In the genomic region with DNA sequence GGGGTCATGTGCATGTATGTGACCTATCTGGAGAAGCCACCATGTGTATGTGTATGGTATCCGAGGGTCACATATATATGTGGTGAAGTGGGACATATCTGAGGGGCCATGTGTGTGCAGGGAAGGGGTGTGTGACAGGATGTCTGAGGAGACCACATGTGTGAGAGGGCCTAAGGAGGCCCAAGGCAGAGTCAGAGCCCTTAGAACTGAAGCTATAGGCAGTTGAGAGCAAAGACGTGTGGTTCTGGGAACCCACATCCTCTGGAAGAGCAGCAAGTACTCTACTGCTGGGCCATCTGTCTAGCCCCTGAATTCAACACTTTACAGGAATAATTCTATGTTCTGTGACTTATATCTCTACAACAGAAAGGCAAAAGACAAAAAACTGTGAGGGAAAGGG, we compare ENCODE assay signal across 26 mouse cellular contexts.
DNase-seq lines count a peak whose midpoint lies in the region; ATAC-seq and TF ChIP-seq lines count a peak whose summit lies in the region.
"Had no signal": no experiment of that assay in that cellular context is flagged by ENCODE, and none has a peak within 500 bp of the region (broad histone marks: within the 10 kb centered on the region; RNA-seq: fewer than 3 reads in every experiment).

No protein-coding gene starts in this region.

- TF ChIP-seq POLR2A in thymus, adult 2 months (IDR thresholded peaks at IDR 0.05; ENCODE audit: control insufficient read depth, extremely low read depth, insufficient read depth, low read length, poor library complexity) = no peak

- peak; percentile 59 for DNase-seq in CD4-positive helper T cell, adult 2 months (ENCODE audit: low read depth, low spot score)
- DNase-seq in T-cell, adult 2 months (ENCODE audit: low spot score) = peak; percentile 73
- DNase-seq in thymus, adult 2 months = peak; percentile 47
- DNase-seq in thymus, postnatal 36 days = peak; percentile 43 to 68
- no peak for DNase-seq in right cerebral cortex, postnatal 10 days (ENCODE audit: low spot score in 2 of 2)
- no peak for DNase-seq in adrenal gland, postnatal 36 days
- DNase-seq: adrenal gland, adult 8-10 months; cerebellum, adult 8-10 months; cerebellum, postnatal 25 days; embryo, embryonic 11 days; gastrocnemius, postnatal 10 days; kidney, adult 11 months; kidney, postnatal 14 days; layer of hippocampus, adult 9-11 months had no signal

- no peaks in the 10 kb centered on the region for H3K36me3 ChIP-seq in thymus, adult 2 months (ENCODE audit: control insufficient read depth, insufficient read depth, low read length)
- H3K36me3 ChIP-seq: embryonic facial prominence, embryonic 12.5 days; forebrain, embryonic 10.5 days; forebrain, embryonic 15.5 days; limb, embryonic 13.5 days; lung, embryonic 15.5 days; midbrain, embryonic 10.5 days; neural tube, embryonic 12.5 days had no signal

- H3K4me1 ChIP-seq in thymus, adult 2 months (replicated peaks; ENCODE audit: control insufficient read depth, insufficient read depth, low read length) = peaks cover 41% of the 10 kb centered on the region
- H3K4me1 ChIP-seq: forebrain, embryonic 10.5 days; forebrain, embryonic 15.5 days; limb, embryonic 13.5 days; lung, embryonic 15.5 days; midbrain, embryonic 10.5 days; neural tube, embryonic 12.5 days had no signal

- H3K4me3 ChIP-seq in thymus, adult 2 months (ENCODE audit: control insufficient read depth, insufficient read depth, low read length) = no peak overlapping the region
- H3K4me3 ChIP-seq: embryonic facial prominence, embryonic 12.5 days; forebrain, embryonic 10.5 days; forebrain, embryonic 15.5 days; left cerebral cortex, adult 2 months; limb, embryonic 13.5 days; lung, embryonic 15.5 days; midbrain, embryonic 10.5 days; neural tube, embryonic 12.5 days had no signal

- ATAC-seq in frontal cortex, adult (ENCODE audit: low TSS enrichment) = no peak
- ATAC-seq: forebrain, embryonic 15.5 days; midbrain, embryonic 16.5 days; Patski had no signal

- no peak for TF ChIP-seq CTCF in thymus, adult 2 months (IDR thresholded peaks at IDR 0.05; ENCODE audit: borderline replicate concordance, control insufficient read depth, extremely low read depth, insufficient read depth, low read length, poor library complexity)

- no peaks in the 10 kb centered on the region for H3K27me3 ChIP-seq in thymus, adult 2 months (ENCODE audit: control insufficient read depth, insufficient read depth, low read length)
- H3K27me3 ChIP-seq: embryonic facial prominence, embryonic 12.5 days; forebrain, embryonic 15.5 days; limb, embryonic 13.5 days; lung, embryonic 15.5 days; neural tube, embryonic 12.5 days; Patski had no signal

- WGBS in thymus, adult 2 months = 5% methylated on average over 2 of the region's 2 CpGs

- peak overlapping the region; percentile 97 for H3K27ac ChIP-seq in thymus, adult 2 months (ENCODE audit: control insufficient read depth, insufficient read depth, low read length)
- H3K27ac ChIP-seq: embryonic facial prominence, embryonic 12.5 days; forebrain, embryonic 10.5 days; forebrain, embryonic 15.5 days; hindbrain, embryonic 14.5 days; left cerebral cortex, adult 2 months; limb, embryonic 13.5 days; lung, embryonic 15.5 days; midbrain, embryonic 10.5 days; neural tube, embryonic 12.5 days had no signal

Comparison
In these comparisons a context has a peak if more than half of its experiments do, and no peak if none do; other contexts are left out.
1. DNase-seq: peak in CD4-positive helper T cell, adult 2 months (single experiment), T-cell, adult 2 months (single experiment), thymus, adult 2 months (single experiment) and thymus, postnatal 36 days (2 of 2); none in right cerebral cortex, postnatal 10 days (0 of 2) and adrenal gland, postnatal 36 days (0 of 2).